Mouse (Mus musculus): ENCODE data around the gene Rab11fip3.

- no peak for TF ChIP-seq CTCF (IDR thresholded peaks at IDR 0.05)
- no peak for TF ChIP-seq POLR2A (IDR thresholded peaks at IDR 0.05; ENCODE audit: insufficient read depth, low read depth, low read length)
- no peak for TF ChIP-seq EP300 (IDR thresholded peaks at IDR 0.05; ENCODE audit: insufficient read depth, low read depth, low read length)
Measured at GRCm38 (mm10) chr17:25990331-25990730, 79.0 kb downstream of the Rab11fip3 start.
